Mouse (Mus musculus) cerebellum, postnatal 10 days (tissue): ENCODE measurements at regions not wholly inside any gene's neighbourhood (a gene's known extent, or its start where the extent isn't known, plus 50 kb on each side); places are given as distances from the start of the nearest gene placed in this dataset.

ENCODE experiments used
- DNase-seq, 2 experiments: peaks; one replicate each; pipeline ENCODE4 v3.0.0; 2021; ENCODE audit warnings: mixed read lengths in 2 of 2

- no peak for DNase-seq
These were observed 333.5 kb downstream of the Phf3 start for GRCm38 (mm10) chr1:30540088-30540698.

- DNase-seq: no peak
These were observed 336.4 kb downstream of the Phf3 start for GRCm38 (mm10) chr1:30536989-30537975.

GRCm38 (mm10) chr1:30517348-30517747, 356.4 kb downstream of the Phf3 start:
- DNase-seq: no peak

- no peak for DNase-seq
These were observed 357.9 kb downstream of the Phf3 start for GRCm38 (mm10) chr1:30515846-30516245.

GRCm38 (mm10) chr1:30503224-30503623, 370.5 kb downstream of the Phf3 start:
- peak; percentile 61 to 62 for DNase-seq

- no peak for DNase-seq
These were observed 413.3 kb downstream of the Phf3 start for GRCm38 (mm10) chr1:30460295-30460958.

GRCm38 (mm10) chr1:30437964-30438363, 435.8 kb downstream of the Phf3 start:
- DNase-seq: no peak

- DNase-seq: no peak
These were observed 457.1 kb downstream of the Phf3 start for GRCm38 (mm10) chr1:30416582-30416981.

- DNase-seq: no peak
These were observed 458.8 kb downstream of the Phf3 start for GRCm38 (mm10) chr1:30414881-30415439.
